22 mouse cellular contexts compared by ENCODE assay signal in genomic region chr4:21952255-21952654, GRCm38 (mm10). TPM values are rescaled to one million over a fixed set of nuclear protein-coding genes. Genes with fewer than 3 reads are reported as not detected.
DNase-seq lines count a peak whose midpoint lies in the region; TF ChIP-seq lines count a peak whose summit lies in the region.
"Had no signal": no experiment of that assay in that cellular context is flagged by ENCODE, and none has a peak within 500 bp of the region (broad histone marks: within the 10 kb centered on the region; RNA-seq: fewer than 3 reads in every experiment).

No protein-coding gene starts in this region.

- DNase-seq in layer of hippocampus, adult 2 months (ENCODE audit: low spot score in 2 of 2) = no peak
- no peak for DNase-seq in layer of hippocampus, adult 9-10 months (ENCODE audit: low spot score)
- peak; percentile 27 to 40 for DNase-seq in left cerebral cortex, postnatal 14 days (ENCODE audit: low spot score in 2 of 2)
- DNase-seq in left cerebral cortex, postnatal 36 days (ENCODE audit: low spot score in 2 of 2) = no peak
- DNase-seq in NIH3T3 (ENCODE audit: low read depth) = peak; percentile 18
- DNase-seq in telencephalon, adult 2 months (ENCODE audit: low read depth, low spot score) = peak; percentile 46
- no peak for DNase-seq in adrenal gland, postnatal 10 days
- DNase-seq: adrenal gland, adult 2 months; adrenal gland, postnatal 25 days; B cell, adult 2 months; cerebellum, adult 18-20 months; cerebellum, postnatal 14 days; gastrocnemius, postnatal 25 days; heart, adult 18-20 months; heart, postnatal 10 days; heart, postnatal 36 days had no signal

- intact Hi-C loops in left cerebral cortex, postnatal 14 days (cut with DNase I) = loop anchor here (5.0 to 10.0 kb wide), 3 partner anchors 35 to 107 kb away; partner anchors contain the start of genes Coq3 and Pnisr
- intact Hi-C loops in left cerebral cortex, postnatal 36 days (cut with DNase I) = loop anchor here (5.0 to 10.0 kb wide), 3 partner anchors 35 to 107 kb away; partner anchors contain the start of gene Pnisr

- 0 out of 2 replicates have a peak overlapping the region, but pooled peaks have one; percentile 10 for H3K27ac ChIP-seq in layer of hippocampus, adult 2 months
- H3K27ac ChIP-seq: forebrain, embryonic 10.5 days; forebrain, embryonic 13.5 days; heart, embryonic 15.5 days; hindbrain, embryonic 10.5 days; hindbrain, embryonic 13.5 days had no signal

- H3K4me3 ChIP-seq in layer of hippocampus, adult 2 months = no peak overlapping the region
- H3K4me3 ChIP-seq: forebrain, embryonic 10.5 days; forebrain, embryonic 13.5 days; heart, embryonic 12.5 days; heart, embryonic 15.5 days; hindbrain, embryonic 10.5 days; hindbrain, embryonic 13.5 days had no signal

- TF ChIP-seq CTCF in layer of hippocampus, adult 2 months (conservative IDR thresholded peaks at IDR 0.05) = no peak

RNA-seq across cellular contexts. Expression of gene Faxc, which starts 21.1 kb away (rescaled TPM):
- total RNA-seq in layer of hippocampus, adult 2 months (2021) = 10 to 100 TPM; 49.5 to 52.4 TPM
- total RNA-seq in left cerebral cortex, postnatal 14 days (2021) = 10 to 100 TPM; 86.9 to 91.7 TPM
- 10 to 100 TPM; 72.7 to 75.4 TPM for total RNA-seq in left cerebral cortex, postnatal 36 days (2021)
- total RNA-seq in adrenal gland, postnatal 10 days (2021) = 1 to 10 TPM; 5.0 to 6.5 TPM

Comparison
In these comparisons a context has a peak if more than half of its experiments do, and no peak if none do; other contexts are left out.
1. DNase-seq: peak in left cerebral cortex, postnatal 14 days (2 of 2), NIH3T3 (single experiment) and telencephalon, adult 2 months (single experiment); none in layer of hippocampus, adult 2 months (0 of 2), layer of hippocampus, adult 9-10 months (single experiment), left cerebral cortex, postnatal 36 days (0 of 2) and adrenal gland, postnatal 10 days (single experiment).
2. RNA of gene Faxc, which starts 21.1 kb away (total RNA-seq): 86.9 to 91.7 TPM in left cerebral cortex, postnatal 14 days, 72.7 to 75.4 TPM in left cerebral cortex, postnatal 36 days and 49.5 to 52.4 TPM in layer of hippocampus, adult 2 months; 5.0 to 6.5 TPM in adrenal gland, postnatal 10 days; every median in the first group is over 4 times any median in the second.